Mouse (Mus musculus) liver, embryonic 15.5 days (tissue): Measurements from ENCODE around the gene Kcnma1. TPM values are rescaled to one million over a fixed set of nuclear protein-coding genes. Genes with fewer than 3 reads are reported as not detected.

ENCODE experiments used
- ATAC-seq: fragments of 200-750 bp; cut with Nextera tagmentation; 2 replicates; pipeline ENCODE4 v1.8.0; 2017; ENCODE audit warnings: moderate number of reproducible peaks, mild to moderate bottlenecking, moderate library complexity; ENCODE audit not compliant: insufficient read depth
- H3K27ac ChIP-seq: fragments of 300-500 bp; sonication (generic); replicated peaks from 2 replicates; pipeline ENCODE4 v1.5.1; 2015; ENCODE audit warnings: mild to moderate bottlenecking, inconsistent platforms
- H3K27me3 ChIP-seq: fragments of 300-500 bp; sonication (generic); 2 replicates; pipeline ENCODE4 v1.6.1; 2015; ENCODE audit warnings: mild to moderate bottlenecking, inconsistent platforms
- H3K36me3 ChIP-seq: fragments of 300-500 bp; sonication (generic); replicated peaks from 2 replicates; pipeline ENCODE4 v1.6.1; 2015; ENCODE audit warnings: moderate library complexity, mild to moderate bottlenecking, inconsistent platforms
- H3K4me1 ChIP-seq: fragments of 300-500 bp; sonication (generic); replicated peaks from 2 replicates; pipeline ENCODE4 v1.6.1; 2015; ENCODE audit warnings: inconsistent platforms
- H3K4me2 ChIP-seq: fragments of 300-500 bp; sonication (generic); 2 replicates; pipeline ENCODE4 v1.6.1; 2015; ENCODE audit warnings: moderate library complexity, mild to moderate bottlenecking, inconsistent platforms
- H3K4me3 ChIP-seq: fragments of 300-500 bp; sonication (generic); replicated peaks from 2 replicates; pipeline ENCODE4 v1.5.1; 2015; ENCODE audit warnings: mild to moderate bottlenecking, inconsistent platforms
- H3K9ac ChIP-seq: fragments of 300-500 bp; sonication (generic); 2 replicates; pipeline ENCODE4 v1.6.1; 2015; ENCODE audit warnings: moderate library complexity, mild to moderate bottlenecking, inconsistent platforms
- H3K9me3 ChIP-seq: fragments of 300-500 bp; sonication (generic); replicated peaks from 2 replicates; pipeline ENCODE4 v1.6.1; 2016; ENCODE audit warnings: inconsistent platforms
- WGBS: fragments of 180-500 bp; shearing (Covaris S2); methylation state at CpG from one replicate; pipeline ENCODE4 v1.1.7; 2015; ENCODE audit warnings: mixed read lengths; ENCODE audit not compliant: insufficient replicate concordance; 5-methylcytosine and 5-hydroxymethylcytosine counted together
- polyA plus RNA-seq: library from polyadenylated mRNA; unstranded; fragments of >200 nt; fragmentation: Nextera tagmentation; extraction: Ambion mirVana; gene quantifications from 2 replicates; pipeline ENCODE4 v1.2.1, GENCODE M21; 2015

Gene Kcnma1
- polyA plus RNA-seq, 1 experiment from 2014 or later: 0.07 TPM

- no peaks in the 10 kb centered on the region for H3K36me3 ChIP-seq
- no peaks in the 10 kb centered on the region for H3K4me1 ChIP-seq
- WGBS: 51% methylated on average over 2 of the region's 2 CpGs
- no peak for ATAC-seq
- H3K4me2 ChIP-seq: no peak overlapping the region
- H3K27ac ChIP-seq: no peak overlapping the region
- H3K27me3 ChIP-seq: peaks cover 66% of the 10 kb centered on the region
- no peak overlapping the region for H3K9ac ChIP-seq
- no peak overlapping the region for H3K4me3 ChIP-seq
- H3K9me3 ChIP-seq: no peaks in the 10 kb centered on the region
These were observed 8.0 kb downstream of the Kcnma1 start for GRCm38 (mm10) chr14:24006276-24006675.

GRCm38 (mm10) chr14:24004471-24005271, 9.6 kb downstream of the Kcnma1 start:
- H3K4me2 ChIP-seq: peak overlapping the region; percentile 63
- no peak for ATAC-seq
- H3K36me3 ChIP-seq: no peaks in the 10 kb centered on the region
- no peak overlapping the region for H3K9ac ChIP-seq
- peaks cover 77% of the 10 kb centered on the region for H3K27me3 ChIP-seq
- H3K27ac ChIP-seq: no peak overlapping the region
- H3K4me3 ChIP-seq: peak overlapping the region; percentile 39
- H3K9me3 ChIP-seq: no peaks in the 10 kb centered on the region
- under 1% methylated on average over 82 of the region's 82 CpGs for WGBS
- H3K4me1 ChIP-seq: no peaks in the 10 kb centered on the region

GRCm38 (mm10) chr14:24003450-24004381, 10.6 kb downstream of the Kcnma1 start:
- Histone ChIP-seq H3K4me1 (no peaks in the 10 kb centered on the region), H3K4me2 (peak overlapping the region; percentile 63), H3K9ac (no peak overlapping the region), H3K4me3 (peak overlapping the region; percentile 39), H3K27ac (no peak overlapping the region), H3K9me3 (no peaks in the 10 kb centered on the region), H3K27me3 (peaks cover 77% of the 10 kb centered on the region), H3K36me3 (no peaks in the 10 kb centered on the region)
- 1% methylated on average over 77 of the region's 85 CpGs for WGBS
- no peak for ATAC-seq

DNA sequence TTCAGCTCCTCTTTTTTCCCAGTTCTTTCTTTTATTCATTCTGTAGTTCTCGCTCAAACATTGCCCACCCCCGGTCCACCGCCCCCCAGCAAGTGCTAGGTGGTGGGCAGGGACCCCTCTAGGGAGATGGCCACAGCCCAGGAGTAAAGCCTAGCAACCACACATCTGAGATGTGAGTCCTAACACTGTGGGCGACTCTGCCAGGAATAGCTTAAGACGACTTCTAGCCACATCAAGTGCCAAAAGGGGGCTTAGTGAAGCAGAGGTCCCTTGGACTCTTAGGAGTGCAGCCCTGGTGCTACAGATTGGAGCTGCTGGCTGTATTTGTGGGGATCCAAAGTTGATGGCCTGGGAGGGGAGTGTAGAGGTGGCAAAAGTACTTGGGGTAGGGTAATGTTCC, 11.6 kb downstream of the Kcnma1 start:
- Histone ChIP-seq H3K27me3 (peaks cover 72% of the 10 kb centered on the region), H3K27ac (no peak overlapping the region), H3K4me1 (no peaks in the 10 kb centered on the region), H3K4me2 (no peak overlapping the region), H3K9ac (no peak overlapping the region), H3K4me3 (no peak overlapping the region), H3K36me3 (no peaks in the 10 kb centered on the region), H3K9me3 (no peaks in the 10 kb centered on the region)
- no peak for ATAC-seq
- 31% methylated on average over 5 of the region's 5 CpGs for WGBS

GRCm38 (mm10) chr14:23997912-23998311, 16.4 kb downstream of the Kcnma1 start:
- H3K27ac ChIP-seq: no peak overlapping the region
- H3K4me1 ChIP-seq: no peaks in the 10 kb centered on the region
- H3K9me3 ChIP-seq: no peaks in the 10 kb centered on the region
- peaks cover 27% of the 10 kb centered on the region for H3K27me3 ChIP-seq
- H3K4me3 ChIP-seq: no peak overlapping the region
- ATAC-seq: no peak
- 64% methylated on average over 6 of the region's 6 CpGs for WGBS
- no peak overlapping the region for H3K4me2 ChIP-seq
- no peaks in the 10 kb centered on the region for H3K36me3 ChIP-seq
- no peak overlapping the region for H3K9ac ChIP-seq

DNA sequence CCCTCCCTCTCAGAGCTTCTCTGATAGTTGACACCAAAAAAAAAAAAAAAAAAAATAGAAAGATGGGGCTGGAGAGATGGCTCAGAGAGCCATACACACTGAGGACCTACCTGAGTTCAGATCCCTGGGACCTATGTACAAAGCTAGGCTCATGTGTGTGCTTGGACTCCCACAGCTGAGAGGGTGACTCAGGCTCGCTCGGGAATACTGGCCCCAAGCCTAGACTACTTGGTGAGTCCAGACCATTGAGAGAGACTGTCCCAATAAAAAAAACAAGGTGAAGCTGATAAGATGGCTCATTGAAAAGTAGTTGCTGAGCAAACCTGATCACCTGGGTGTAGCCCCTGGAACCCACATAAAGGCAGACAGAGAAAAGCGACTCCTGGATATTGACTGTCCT, 18.5 kb downstream of the Kcnma1 start:
- ATAC-seq: no peak
- Histone ChIP-seq H3K9ac (no peak overlapping the region), H3K4me1 (no peaks in the 10 kb centered on the region), H3K9me3 (no peaks in the 10 kb centered on the region), H3K4me2 (no peak overlapping the region), H3K36me3 (no peaks in the 10 kb centered on the region), H3K4me3 (no peak overlapping the region), H3K27me3 (peaks cover 7% of the 10 kb centered on the region), H3K27ac (no peak overlapping the region)
- 58% methylated on average over 3 of the region's 3 CpGs for WGBS

DNA sequence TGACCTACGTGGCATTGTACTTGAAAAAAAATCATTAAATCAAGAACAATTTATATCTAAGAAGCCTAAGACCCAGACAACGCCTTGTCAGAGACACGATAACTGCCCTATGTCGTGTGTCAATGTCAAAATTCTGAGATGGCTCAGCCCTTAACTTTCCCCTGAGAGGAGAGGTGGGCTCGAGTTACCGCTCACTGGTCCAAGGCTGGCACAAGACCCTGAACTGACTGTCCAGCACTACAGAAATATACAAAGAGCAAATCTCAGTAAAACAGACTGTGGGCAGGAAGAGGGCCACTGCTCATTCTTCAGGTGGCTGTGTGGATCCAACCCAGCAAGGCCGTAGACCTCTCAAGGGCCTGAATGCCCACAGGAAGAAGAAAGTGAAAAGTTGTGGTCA, 23.4 kb downstream of the Kcnma1 start:
- Histone ChIP-seq H3K36me3 (no peaks in the 10 kb centered on the region), H3K4me1 (no peaks in the 10 kb centered on the region), H3K27me3 (no peaks in the 10 kb centered on the region), H3K4me2 (no peak overlapping the region), H3K9me3 (no peaks in the 10 kb centered on the region), H3K9ac (no peak overlapping the region), H3K4me3 (no peak overlapping the region), H3K27ac (no peak overlapping the region)
- 57% methylated on average over 7 of the region's 7 CpGs for WGBS
- ATAC-seq: no peak

DNA sequence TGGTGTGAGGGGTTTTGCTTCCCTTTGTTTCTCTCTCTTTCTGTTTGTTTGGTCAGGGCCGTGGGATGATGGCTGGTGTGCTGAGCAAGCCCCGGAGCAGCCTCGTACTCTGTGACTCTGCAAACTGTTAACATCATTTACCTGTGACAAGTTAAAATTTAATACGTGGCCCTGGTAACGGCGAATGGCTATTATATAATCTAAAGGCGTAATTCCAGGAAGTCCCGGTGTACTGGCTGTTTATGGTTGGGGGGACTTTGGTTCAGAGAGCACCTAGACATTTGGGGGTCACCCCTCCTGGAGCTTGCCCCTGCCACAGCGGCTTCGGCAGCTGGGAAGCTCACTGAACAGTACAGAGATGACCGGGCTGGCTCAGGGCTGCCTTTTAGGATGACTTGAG, 24.6 kb downstream of the Kcnma1 start:
- Histone ChIP-seq H3K4me1 (no peaks in the 10 kb centered on the region), H3K4me2 (no peak overlapping the region), H3K27me3 (no peaks in the 10 kb centered on the region), H3K9me3 (no peaks in the 10 kb centered on the region), H3K4me3 (no peak overlapping the region), H3K9ac (no peak overlapping the region), H3K27ac (no peak overlapping the region), H3K36me3 (no peaks in the 10 kb centered on the region)
- WGBS: 65% methylated on average over 11 of the region's 11 CpGs
- ATAC-seq: no peak

GRCm38 (mm10) chr14:23982205-23982604, 32.1 kb downstream of the Kcnma1 start:
- 59% methylated on average over 8 of the region's 8 CpGs for WGBS
- Histone ChIP-seq H3K9ac (no peak overlapping the region), H3K9me3 (no peaks in the 10 kb centered on the region), H3K4me2 (no peak overlapping the region), H3K27me3 (no peaks in the 10 kb centered on the region), H3K27ac (no peak overlapping the region), H3K36me3 (no peaks in the 10 kb centered on the region), H3K4me1 (no peaks in the 10 kb centered on the region), H3K4me3 (no peak overlapping the region)
- ATAC-seq: no peak

DNA sequence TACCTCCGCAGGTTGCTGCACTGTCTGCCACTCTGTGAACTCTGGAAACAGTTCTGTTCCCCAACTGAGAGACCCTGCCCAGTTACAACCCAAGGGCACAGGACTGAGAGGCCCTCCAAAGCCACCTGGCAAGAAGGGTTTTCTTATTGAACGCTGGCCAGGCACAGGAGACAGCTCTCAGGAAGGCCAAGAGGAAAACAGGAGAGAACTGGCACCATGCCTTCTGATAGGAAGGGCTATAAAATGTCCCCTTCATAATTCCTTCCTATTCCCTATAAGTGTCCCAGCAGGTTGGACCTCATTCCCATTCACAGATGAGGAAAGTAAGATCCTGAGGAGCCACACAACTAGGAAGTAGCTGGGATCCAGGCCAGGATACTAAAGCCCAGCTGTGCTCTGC, 39.6 kb downstream of the Kcnma1 start:
- no peak for ATAC-seq
- H3K4me2 ChIP-seq: no peak overlapping the region
- H3K27me3 ChIP-seq: no peaks in the 10 kb centered on the region
- H3K27ac ChIP-seq: no peak overlapping the region
- no peaks in the 10 kb centered on the region for H3K36me3 ChIP-seq
- H3K9ac ChIP-seq: no peak overlapping the region
- H3K4me1 ChIP-seq: no peaks in the 10 kb centered on the region
- 50% methylated on average over 2 of the region's 2 CpGs for WGBS
- H3K9me3 ChIP-seq: no peaks in the 10 kb centered on the region
- H3K4me3 ChIP-seq: no peak overlapping the region

DNA sequence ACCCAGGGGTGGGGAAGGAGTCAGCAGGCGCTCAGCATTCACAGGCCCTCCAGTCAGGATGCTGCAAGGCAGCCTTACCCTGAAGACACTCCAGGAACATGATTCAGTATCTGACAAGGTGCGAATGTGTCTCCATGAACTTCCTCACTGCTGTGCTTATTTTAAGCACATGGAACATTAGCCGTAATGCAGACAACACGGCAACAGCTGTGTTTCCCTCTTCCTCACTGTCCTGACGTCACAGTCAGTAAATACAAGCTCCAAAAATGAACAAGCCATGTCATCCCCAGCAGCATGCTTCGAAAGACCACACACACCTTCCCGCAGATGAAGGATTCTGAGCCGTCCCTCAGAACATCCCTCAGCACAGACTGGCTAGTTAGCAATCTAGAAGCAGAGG, 47.8 kb downstream of the Kcnma1 start:
- H3K4me1 ChIP-seq: no peaks in the 10 kb centered on the region
- ATAC-seq: no peak
- H3K4me2 ChIP-seq: no peak overlapping the region
- H3K36me3 ChIP-seq: no peaks in the 10 kb centered on the region
- H3K9ac ChIP-seq: no peak overlapping the region
- H3K27me3 ChIP-seq: no peaks in the 10 kb centered on the region
- H3K27ac ChIP-seq: no peak overlapping the region
- 61% methylated on average over 8 of the region's 8 CpGs for WGBS
- H3K9me3 ChIP-seq: no peaks in the 10 kb centered on the region
- no peak overlapping the region for H3K4me3 ChIP-seq
